Mouse (Mus musculus): ENCODE measurements around the gene Ublcp1.

DNA sequence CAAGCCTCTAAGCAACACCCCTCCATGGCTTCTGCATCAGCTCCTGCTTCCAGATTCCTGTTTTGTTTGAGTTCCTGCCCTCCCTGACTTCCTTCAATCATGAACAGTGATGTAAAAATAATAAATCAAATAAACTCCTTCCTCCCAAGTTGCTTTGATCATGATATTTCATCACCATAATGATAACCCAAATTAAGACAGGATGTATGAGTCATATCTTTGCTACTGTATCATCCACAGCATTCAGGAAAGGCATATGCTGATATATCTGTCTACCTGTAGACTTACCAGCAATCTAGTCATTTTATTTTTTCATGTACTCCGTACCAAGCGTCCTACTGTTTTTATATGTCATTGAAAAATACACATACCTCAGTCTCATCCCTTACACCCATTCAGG is 31.2 kb upstream of the Ublcp1 start:
- TF ChIP-seq CTCF (IDR thresholded peaks at IDR 0.05; ENCODE audit: control insufficient read depth, insufficient read depth, low read length), result no peak
- TF ChIP-seq POLR2A (IDR thresholded peaks at IDR 0.05; ENCODE audit: borderline replicate concordance, control insufficient read depth, low read depth, low read length), result no peak

Data from bone marrow, adult 2 months (tissue).